Mouse (Mus musculus) layer of hippocampus, adult 11-12 months (tissue): ENCODE measurements around the gene Slc12a6.

Experiments
- DNase-seq: peaks from one replicate; pipeline ENCODE4 v3.0.0; 2022; ENCODE audit warnings: low spot score

The Slc12a6 gene

DNA sequence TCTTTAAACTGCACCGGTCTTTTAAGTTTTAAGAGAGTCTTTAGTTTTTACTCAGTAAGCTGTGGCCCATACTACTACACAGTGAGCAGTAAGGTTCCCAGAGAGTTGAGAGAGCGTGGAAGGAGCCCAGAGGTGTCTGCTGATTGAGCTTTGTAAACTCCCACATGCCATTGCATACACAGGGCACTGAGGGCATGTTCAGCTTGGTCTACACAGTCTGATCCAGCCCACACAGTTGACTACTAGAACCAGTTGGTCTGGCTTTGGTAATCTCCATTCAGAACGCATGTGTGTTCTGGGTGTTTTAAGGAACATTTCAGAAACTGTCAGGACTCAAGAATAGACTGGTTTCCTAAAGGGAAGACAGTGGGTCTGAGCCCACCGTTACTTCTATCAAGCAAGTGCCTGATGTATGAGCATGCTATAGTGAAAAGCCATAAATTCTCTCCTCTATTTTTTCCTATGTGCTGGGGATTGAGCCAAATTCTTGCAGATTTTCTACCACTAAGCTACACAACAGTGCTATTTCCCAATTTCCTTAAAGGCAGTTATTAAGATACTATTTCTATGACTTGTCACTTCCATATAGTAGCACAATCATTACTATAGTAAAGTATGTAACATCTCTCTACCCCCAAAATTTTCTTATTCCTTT lies 125.8 kb downstream of the Slc12a6 start:
- no peak for DNase-seq

DNA sequence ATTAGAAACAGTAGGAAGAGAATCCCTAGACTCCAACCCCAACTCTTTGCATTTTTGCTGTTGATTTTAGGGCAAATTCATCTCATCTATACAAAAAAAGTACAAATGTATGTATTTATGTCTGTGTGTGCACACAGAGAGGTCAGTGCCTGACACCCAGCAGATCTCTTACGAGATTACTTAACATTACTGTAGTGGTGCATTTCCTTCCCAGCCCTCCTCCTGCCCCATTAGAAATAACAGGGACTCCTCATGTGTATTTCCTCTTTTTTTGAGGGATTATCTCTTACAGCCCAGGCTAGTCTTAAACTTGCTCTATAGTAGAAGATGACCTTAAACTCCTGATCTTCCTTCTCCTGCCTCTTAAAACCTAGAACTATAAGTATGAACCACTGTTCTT lies 127.1 kb downstream of the Slc12a6 start:
- no peak for DNase-seq

GRCm38 (mm10) chr2:112393958-112394357 lies 128.3 kb downstream of the Slc12a6 start:
- DNase-seq: no peak

DNA sequence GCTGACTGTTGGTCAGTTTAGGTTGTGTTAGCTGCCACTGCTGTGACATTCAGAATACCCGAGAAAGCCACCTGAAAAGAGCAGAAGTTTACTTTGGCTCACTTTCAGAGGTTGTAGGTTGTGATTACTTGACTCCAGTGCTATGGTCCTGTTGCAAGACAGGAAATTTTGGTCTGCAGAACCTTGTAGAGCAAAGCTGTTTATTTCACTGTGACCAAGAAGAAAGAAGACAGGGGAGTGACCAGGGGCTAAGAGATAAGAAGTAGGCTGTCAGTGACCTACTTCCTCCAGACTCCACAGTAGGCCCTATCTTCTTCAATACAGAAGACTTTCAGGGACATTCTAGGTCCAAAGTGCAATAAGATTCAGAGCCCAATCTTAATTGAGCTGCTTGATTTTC lies 131.0 kb downstream of the Slc12a6 start:
- DNase-seq: no peak

- no peak for DNase-seq
Observed at GRCm38 (mm10) chr2:112407030-112407429, 141.4 kb downstream of the Slc12a6 start.
